Mouse (Mus musculus): ENCODE results near the gene Selplg. TPM values are rescaled to one million over a fixed set of nuclear protein-coding genes. Genes with fewer than 3 reads are reported as not detected.

Selplg gene
- polyA plus RNA-seq, 1 experiment, result 1.3 TPM

GRCm38 (mm10) chr5:113840443-113840842 lies 8.0 kb upstream of the Selplg start:
- TF ChIP-seq POLR2A (IDR thresholded peaks at IDR 0.05; ENCODE audit: borderline replicate concordance, extremely low read depth, insufficient read depth, insufficient read length, poor library complexity, severe bottlenecking) (no peak), CTCF (IDR thresholded peaks at IDR 0.05; ENCODE audit: borderline replicate concordance, extremely low read depth, insufficient read depth, insufficient read length) (no peak)

DNA sequence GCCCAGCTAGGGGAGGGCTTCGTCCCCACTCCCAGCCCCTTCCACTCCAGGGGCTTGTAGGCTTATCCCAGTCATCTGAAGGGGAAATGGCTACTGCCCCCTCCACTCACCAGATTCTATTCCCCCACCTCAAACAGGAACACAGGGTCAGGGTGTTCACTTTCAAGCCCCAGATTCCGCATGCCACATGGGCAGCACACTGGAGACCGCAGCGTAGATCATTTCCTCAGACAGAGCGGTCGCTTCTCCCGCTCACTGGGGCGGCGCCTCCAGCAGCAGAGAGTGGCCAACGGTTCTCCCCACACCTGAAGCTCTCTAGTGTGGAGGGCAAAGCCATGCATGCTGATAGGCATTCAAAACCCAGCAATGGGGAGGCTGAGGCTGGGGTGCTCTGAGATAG lies 4.5 kb upstream of the Selplg start:
- no peak for DNase-seq (ENCODE audit: low read depth)
- no peak for TF ChIP-seq POLR2A (IDR thresholded peaks at IDR 0.05; ENCODE audit: borderline replicate concordance, extremely low read depth, insufficient read depth, insufficient read length, poor library complexity, severe bottlenecking)
- no peak for TF ChIP-seq CTCF (IDR thresholded peaks at IDR 0.05; ENCODE audit: borderline replicate concordance, extremely low read depth, insufficient read depth, insufficient read length)

More at GRCm38 (mm10) chr5:113840443-113840842, 8.0 kb upstream of the Selplg start:
- no peak for DNase-seq (ENCODE audit: low read depth)

GRCm38 (mm10) chr5:113833316-113833947 lies 988 bp upstream of the Selplg start:
- TF ChIP-seq POLR2A (IDR thresholded peaks at IDR 0.05; ENCODE audit: borderline replicate concordance, extremely low read depth, insufficient read depth, insufficient read length, poor library complexity, severe bottlenecking) (no peak), CTCF (IDR thresholded peaks at IDR 0.05; ENCODE audit: borderline replicate concordance, extremely low read depth, insufficient read depth, insufficient read length) (no peak)

DNA sequence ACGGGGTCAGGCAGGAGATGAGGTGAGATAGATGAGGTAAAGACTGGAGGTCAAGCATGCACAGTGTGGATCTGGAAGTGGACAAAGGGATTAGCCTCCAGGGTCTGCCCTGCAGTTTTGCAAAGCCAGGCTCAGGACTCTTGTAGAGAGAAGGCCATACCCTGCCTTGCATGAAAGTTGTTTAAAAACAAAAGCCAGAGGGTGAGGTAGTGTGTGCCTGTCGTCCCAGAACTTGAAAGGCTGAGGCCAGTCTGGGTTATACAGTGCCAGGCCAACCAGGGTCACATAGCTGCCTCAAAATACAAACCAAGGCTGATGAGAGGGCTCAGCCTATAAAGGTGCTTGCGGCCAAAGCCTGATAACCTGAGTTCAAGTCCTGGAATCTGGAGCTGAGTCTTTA lies 703 bp downstream of the Selplg start:
- no peak for DNase-seq (ENCODE audit: low read depth)
- no peak for TF ChIP-seq CTCF (IDR thresholded peaks at IDR 0.05; ENCODE audit: borderline replicate concordance, extremely low read depth, insufficient read depth, insufficient read length)

More at GRCm38 (mm10) chr5:113833316-113833947, 988 bp upstream of the Selplg start:
- DNase-seq (ENCODE audit: low read depth), result no peak

DNA sequence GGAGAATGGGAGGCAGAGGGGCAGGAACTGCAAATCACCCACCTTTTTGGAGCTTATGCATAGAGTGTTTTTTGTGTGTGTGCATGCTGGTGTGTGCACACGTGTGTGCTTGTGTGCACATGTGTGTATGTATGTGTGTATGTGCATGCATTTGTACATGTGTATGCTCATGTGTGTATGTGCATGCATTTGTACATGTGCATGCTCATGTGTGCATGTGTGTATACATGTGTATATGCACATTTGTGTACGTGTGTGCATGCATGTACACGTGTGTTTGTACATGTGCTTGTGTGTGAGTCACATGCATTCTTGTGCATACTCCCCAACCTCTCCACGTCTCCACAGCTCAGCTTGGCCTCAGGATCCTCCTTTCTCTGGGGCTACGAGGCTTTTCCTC lies 1.6 kb downstream of the Selplg start:
- no peak for TF ChIP-seq POLR2A (IDR thresholded peaks at IDR 0.05; ENCODE audit: borderline replicate concordance, extremely low read depth, insufficient read depth, insufficient read length, poor library complexity, severe bottlenecking)
- TF ChIP-seq CTCF (IDR thresholded peaks at IDR 0.05; ENCODE audit: borderline replicate concordance, extremely low read depth, insufficient read depth, insufficient read length), result no peak
- DNase-seq (ENCODE audit: low read depth), result no peak

DNA sequence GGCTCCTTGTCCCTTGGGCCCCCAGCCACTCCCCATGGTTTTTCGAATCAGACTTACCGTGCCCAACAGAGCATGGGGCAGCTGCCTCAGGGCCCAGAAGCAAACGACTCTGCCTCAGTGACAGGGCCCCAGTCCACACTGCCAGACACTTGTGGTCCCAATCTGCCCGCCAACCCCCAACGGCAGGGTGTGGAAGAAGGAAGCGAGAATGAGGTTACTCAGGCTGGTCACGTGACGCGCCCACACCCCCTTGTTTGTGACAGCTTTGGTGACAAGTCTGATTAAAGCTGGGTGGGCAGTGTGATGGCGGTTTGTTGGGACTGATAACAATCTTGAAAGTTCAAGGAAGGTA lies 2.2 kb downstream of the Selplg start:
- TF ChIP-seq POLR2A (IDR thresholded peaks at IDR 0.05; ENCODE audit: borderline replicate concordance, extremely low read depth, insufficient read depth, insufficient read length, poor library complexity, severe bottlenecking) (no peak), CTCF (IDR thresholded peaks at IDR 0.05; ENCODE audit: borderline replicate concordance, extremely low read depth, insufficient read depth, insufficient read length) (no peak)
- DNase-seq (ENCODE audit: low read depth), result no peak

DNA sequence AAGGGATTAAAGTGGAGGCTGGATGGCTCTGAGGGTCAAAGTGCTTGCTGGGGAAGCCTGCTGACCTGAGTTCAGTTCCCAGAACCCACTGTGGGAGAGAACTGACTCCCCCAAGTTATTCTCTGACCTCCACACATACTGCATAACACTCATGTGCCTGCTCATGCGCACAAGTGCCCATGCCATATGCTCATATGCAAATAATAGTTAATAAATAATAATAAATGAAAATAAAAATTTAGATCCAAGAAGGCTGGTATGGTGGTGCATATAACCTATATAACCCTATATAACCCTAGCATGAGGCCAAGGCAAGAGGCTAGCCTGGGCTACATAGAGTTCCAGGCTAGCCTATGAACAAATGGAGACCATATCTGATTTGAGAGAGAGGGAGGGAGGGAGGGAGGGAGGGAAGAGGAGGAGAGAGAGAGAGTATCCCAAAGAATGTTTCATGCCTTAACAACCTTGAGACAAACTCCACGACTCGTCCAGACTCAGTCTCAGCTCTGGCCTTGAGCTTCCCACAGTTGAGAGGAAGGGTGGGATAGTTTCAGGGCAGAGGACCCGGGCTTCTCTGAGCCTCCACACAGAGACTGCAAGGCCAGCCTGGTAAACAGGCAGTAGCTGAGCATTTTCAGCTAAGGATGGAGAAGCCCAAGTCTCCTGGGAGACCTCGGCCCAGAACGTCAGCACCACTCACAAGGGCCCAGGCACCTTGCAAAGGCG lies 2.7 kb downstream of the Selplg start:
- no peak for DNase-seq (ENCODE audit: low read depth)
- TF ChIP-seq POLR2A (IDR thresholded peaks at IDR 0.05; ENCODE audit: borderline replicate concordance, extremely low read depth, insufficient read depth, insufficient read length, poor library complexity, severe bottlenecking) (no peak), CTCF (IDR thresholded peaks at IDR 0.05; ENCODE audit: borderline replicate concordance, extremely low read depth, insufficient read depth, insufficient read length) (no peak)

DNA sequence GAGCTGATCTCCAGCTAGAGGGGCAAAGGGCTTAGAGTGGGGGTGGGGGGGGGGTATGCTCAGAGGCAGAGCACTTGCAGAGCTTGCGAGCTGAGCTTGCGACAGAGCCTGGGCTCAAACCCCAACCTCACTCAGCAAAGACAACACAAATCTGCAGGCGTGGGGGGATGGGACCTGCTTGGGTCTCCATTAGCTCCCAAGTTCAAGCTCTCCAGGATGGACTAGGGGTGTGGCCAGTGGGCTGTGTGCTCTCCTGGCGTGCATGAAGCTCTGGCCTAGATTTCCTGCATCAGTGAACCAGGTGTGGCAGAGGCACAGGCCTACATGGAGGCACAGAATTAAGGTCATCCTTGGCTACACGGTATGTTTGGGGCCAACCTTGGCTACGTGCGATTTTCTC lies 4.0 kb downstream of the Selplg start:
- DNase-seq (ENCODE audit: low read depth), result no peak
- TF ChIP-seq POLR2A (IDR thresholded peaks at IDR 0.05; ENCODE audit: borderline replicate concordance, extremely low read depth, insufficient read depth, insufficient read length, poor library complexity, severe bottlenecking) (no peak), CTCF (IDR thresholded peaks at IDR 0.05; ENCODE audit: borderline replicate concordance, extremely low read depth, insufficient read depth, insufficient read length) (no peak)

GRCm38 (mm10) chr5:113827991-113828411 lies 4.4 kb downstream of the Selplg start:
- TF ChIP-seq CTCF (IDR thresholded peaks at IDR 0.05; ENCODE audit: borderline replicate concordance, extremely low read depth, insufficient read depth, insufficient read length) (no peak), POLR2A (IDR thresholded peaks at IDR 0.05; ENCODE audit: borderline replicate concordance, extremely low read depth, insufficient read depth, insufficient read length, poor library complexity, severe bottlenecking) (no peak)
- no peak for DNase-seq (ENCODE audit: low read depth)

- TF ChIP-seq CTCF (IDR thresholded peaks at IDR 0.05; ENCODE audit: borderline replicate concordance, extremely low read depth, insufficient read depth, insufficient read length) (no peak), POLR2A (IDR thresholded peaks at IDR 0.05; ENCODE audit: borderline replicate concordance, extremely low read depth, insufficient read depth, insufficient read length, poor library complexity, severe bottlenecking) (no peak)
- DNase-seq (ENCODE audit: low read depth), result no peak
Observed at GRCm38 (mm10) chr5:113826619-113827018, 5.8 kb downstream of the Selplg start.

GRCm38 (mm10) chr5:113825558-113825957 lies 6.9 kb downstream of the Selplg start:
- DNase-seq (ENCODE audit: low read depth), result no peak
- TF ChIP-seq POLR2A (IDR thresholded peaks at IDR 0.05; ENCODE audit: borderline replicate concordance, extremely low read depth, insufficient read depth, insufficient read length, poor library complexity, severe bottlenecking) (no peak), CTCF (IDR thresholded peaks at IDR 0.05; ENCODE audit: borderline replicate concordance, extremely low read depth, insufficient read depth, insufficient read length) (no peak)

DNA sequence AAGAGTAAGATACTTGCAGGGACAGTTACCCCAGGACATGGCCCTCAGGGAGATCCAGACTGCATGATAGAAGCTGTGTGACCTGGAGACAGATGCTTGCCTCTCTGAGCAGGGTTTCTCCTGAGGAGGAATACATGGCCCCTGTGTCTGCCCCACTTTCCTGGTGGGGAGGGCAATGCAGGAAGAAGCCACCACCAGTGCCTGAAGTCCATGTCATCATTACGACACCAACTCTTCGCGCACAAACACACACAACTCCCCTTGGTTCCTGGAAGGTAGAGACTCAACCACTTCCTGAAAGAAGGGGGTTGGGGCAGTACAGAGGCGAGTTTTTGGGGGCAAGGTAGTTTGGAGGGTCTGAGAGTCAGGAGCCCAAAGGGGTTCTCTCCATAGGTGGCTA lies 8.2 kb downstream of the Selplg start:
- DNase-seq (ENCODE audit: low read depth), result no peak
- no peak for TF ChIP-seq POLR2A (IDR thresholded peaks at IDR 0.05; ENCODE audit: borderline replicate concordance, extremely low read depth, insufficient read depth, insufficient read length, poor library complexity, severe bottlenecking)
- no peak for TF ChIP-seq CTCF (IDR thresholded peaks at IDR 0.05; ENCODE audit: borderline replicate concordance, extremely low read depth, insufficient read depth, insufficient read length)

Data from brain, embryonic 14.5 days (tissue).